Mouse (Mus musculus) frontal cortex, postnatal 10 days (tissue): ENCODE measurements around the gene Rcan2.
A peak's percentile ranks its signal among the peaks of the same experiment; 100 is the strongest.

Experiments used
- DNase-seq, 2 experiments: peaks; one replicate each; pipeline ENCODE4 v3.0.0; 2022; ENCODE audit warnings: low spot score in 2 of 2, mixed read lengths in 1 of 2

Gene Rcan2

GRCm38 (mm10) chr17:44077146-44077842, 276.1 kb downstream of the Rcan2 start:
- DNase-seq = no peak

- no peak for DNase-seq
Observed at GRCm38 (mm10) chr17:44077843-44078160, 276.7 kb downstream of the Rcan2 start.

- DNase-seq = peak; percentile 86 to 89
Observed at GRCm38 (mm10) chr17:44078631-44079350, 277.6 kb downstream of the Rcan2 start, which contains the start of gene Enpp5. Gene Enpp5, plus strand, starts transcription at chr17:44078813.

- DNase-seq = no peak
Observed at GRCm38 (mm10) chr17:44083156-44083555, 282.0 kb downstream of the Rcan2 start.

DNA sequence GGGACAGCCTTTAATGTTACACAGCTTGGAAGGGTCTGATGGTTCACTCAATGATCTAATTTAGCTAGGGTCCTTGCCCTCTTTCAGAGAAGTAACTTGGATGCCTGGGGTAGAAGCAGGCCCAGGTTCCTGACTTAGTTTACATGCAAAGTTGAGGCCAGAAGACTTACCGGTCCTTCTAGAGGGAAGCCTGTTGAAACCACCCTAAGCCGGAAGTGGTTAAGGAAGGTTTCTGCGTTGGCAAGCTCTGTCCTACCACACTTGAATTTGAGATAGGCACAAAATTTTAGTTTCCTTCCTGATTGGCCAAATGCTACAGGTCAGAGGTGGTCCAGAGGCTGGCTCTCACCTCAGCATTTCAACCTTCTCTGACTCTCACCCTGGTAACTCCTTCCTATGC, 287.1 kb downstream of the Rcan2 start:
- no peak for DNase-seq
